Mouse (Mus musculus) stomach, postnatal 0 days (tissue): ENCODE measurements around the gene Pcna. TPM values are rescaled to one million over a fixed set of nuclear protein-coding genes. Genes with fewer than 3 reads are reported as not detected.

Source experiments
- ATAC-seq: fragments of 200-750 bp; cut with Nextera tagmentation; 2 replicates; pipeline ENCODE4 v1.8.0; 2017; ENCODE audit not compliant: low FRiP score, low TSS enrichment
- DNase-seq: peaks from one replicate; pipeline ENCODE4 v3.0.0-alpha.2; 2016; ENCODE audit warnings: low spot score
- H3K27ac ChIP-seq: fragments of 300-500 bp; sonication (generic); replicated peaks from 2 replicates; pipeline ENCODE4 v1.5.1; 2014; ENCODE audit warnings: mild to moderate bottlenecking, control low read depth
- H3K27me3 ChIP-seq: fragments of 300-500 bp; sonication (generic); 2 replicates; pipeline ENCODE4 v1.6.1; 2014; ENCODE audit warnings: low read length; ENCODE audit not compliant: control insufficient read depth, insufficient read depth
- H3K36me3 ChIP-seq: fragments of 300-500 bp; sonication (generic); 2 replicates; pipeline ENCODE4 v1.6.1; 2014; ENCODE audit warnings: low read length, mixed read lengths; ENCODE audit not compliant: control insufficient read depth, insufficient read depth
- H3K4me1 ChIP-seq: fragments of 300-500 bp; sonication (generic); replicated peaks from 2 replicates; pipeline ENCODE4 v1.6.1; 2014; ENCODE audit warnings: antibody characterized with exemption; ENCODE audit not compliant: control insufficient read depth, insufficient read depth
- H3K4me2 ChIP-seq: fragments of 300-500 bp; sonication (generic); replicated peaks from 2 replicates; pipeline ENCODE4 v1.6.1; 2014; ENCODE audit warnings: low read depth, mild to moderate bottlenecking, control low read depth, moderate library complexity
- H3K4me3 ChIP-seq: fragments of 300-500 bp; sonication (generic); 2 replicates; pipeline ENCODE4 v1.5.1; 2014; ENCODE audit warnings: low read depth, low read length, control low read depth
- H3K9ac ChIP-seq: fragments of 300-500 bp; sonication (generic); 2 replicates; pipeline ENCODE4 v1.6.1; 2014; ENCODE audit warnings: mild to moderate bottlenecking, low read length, control low read depth, mixed read lengths
- H3K9me3 ChIP-seq: fragments of 300-500 bp; sonication (generic); 2 replicates; pipeline ENCODE4 v1.6.1; 2016; ENCODE audit warnings: low read length; ENCODE audit not compliant: control insufficient read depth
- CTCF ChIP-seq: IDR thresholded peaks from 2 replicates; pipeline ENCODE4 v1.5.1; 2016; ENCODE audit warnings: antibody characterized with exemption, low read depth, mild to moderate bottlenecking, moderate library complexity
- EP300 ChIP-seq: optimal IDR thresholded peaks from 2 replicates; pipeline ENCODE3; 2016; ENCODE audit warnings: antibody characterized with exemption
- WGBS: fragments of 180-500 bp; shearing (Covaris S2); extraction: QIAGEN DNeasy Blood & Tissue Kit; methylation state at CpG from one replicate; pipeline ENCODE4 v1.1.7; 2014; 5-methylcytosine and 5-hydroxymethylcytosine counted together
- polyA plus RNA-seq: library from polyadenylated mRNA; unstranded; fragments of >200 nt; fragmentation: Nextera tagmentation; extraction: Ambion mirVana; gene quantifications from 2 replicates; pipeline ENCODE4 v1.2.1, GENCODE M21; 2015

Gene Pcna
- polyA plus RNA-seq, 1 experiment from 2014 or later: 108 TPM

GRCm38 (mm10) chr2:132210806-132211312 is 42.3 kb downstream of the Pcna start:
- H3K9ac ChIP-seq: no peak overlapping the region
- H3K4me2 ChIP-seq: no peak overlapping the region
- no peaks in the 10 kb centered on the region for H3K9me3 ChIP-seq
- no peak overlapping the region for H3K4me3 ChIP-seq
- H3K27me3 ChIP-seq: no peaks in the 10 kb centered on the region
- DNase-seq (no peak), ATAC-seq (no peak)
- TF ChIP-seq EP300: no peak
- TF ChIP-seq CTCF: no peak
- no peak overlapping the region for H3K27ac ChIP-seq
- no peaks in the 10 kb centered on the region for H3K36me3 ChIP-seq
- no peaks in the 10 kb centered on the region for H3K4me1 ChIP-seq
- WGBS: 73% methylated on average over 9 of the region's 9 CpGs

GRCm38 (mm10) chr2:132208246-132208881 is 44.8 kb downstream of the Pcna start:
- H3K4me3 ChIP-seq: no peak overlapping the region
- H3K27me3 ChIP-seq: no peaks in the 10 kb centered on the region
- DNase-seq (peak; percentile 59), ATAC-seq (0 out of 2 replicates have a peak, but pooled peaks have one; percentile 28)
- H3K9me3 ChIP-seq: no peaks in the 10 kb centered on the region
- H3K4me1 ChIP-seq: no peaks in the 10 kb centered on the region
- no peak overlapping the region for H3K9ac ChIP-seq
- 62% methylated on average over 8 of the region's 8 CpGs for WGBS
- TF ChIP-seq CTCF: no peak
- TF ChIP-seq EP300: no peak
- no peak overlapping the region for H3K4me2 ChIP-seq
- no peak overlapping the region for H3K27ac ChIP-seq
- no peaks in the 10 kb centered on the region for H3K36me3 ChIP-seq

GRCm38 (mm10) chr2:132206316-132206881 is 46.7 kb downstream of the Pcna start:
- Histone ChIP-seq H3K9me3 (no peaks in the 10 kb centered on the region), H3K27me3 (no peaks in the 10 kb centered on the region), H3K4me2 (no peak overlapping the region), H3K4me1 (no peaks in the 10 kb centered on the region), H3K9ac (no peak overlapping the region), H3K36me3 (no peaks in the 10 kb centered on the region), H3K27ac (no peak overlapping the region), H3K4me3 (no peak overlapping the region)
- peak; percentile 46 for DNase-seq
- peak; percentile 91 for ATAC-seq
- WGBS: 77% methylated on average over 16 of the region's 16 CpGs
- TF ChIP-seq CTCF (no peak), EP300 (no peak)

- 79% methylated on average over 4 of the region's 4 CpGs for WGBS
- no peak overlapping the region for H3K27ac ChIP-seq
- H3K27me3 ChIP-seq: no peaks in the 10 kb centered on the region
- no peak overlapping the region for H3K4me3 ChIP-seq
- no peak for DNase-seq
- H3K4me1 ChIP-seq: no peaks in the 10 kb centered on the region
- H3K4me2 ChIP-seq: no peak overlapping the region
- H3K36me3 ChIP-seq: no peaks in the 10 kb centered on the region
- no peaks in the 10 kb centered on the region for H3K9me3 ChIP-seq
- H3K9ac ChIP-seq: no peak overlapping the region
- TF ChIP-seq EP300: no peak
- TF ChIP-seq CTCF: no peak
- no peak for ATAC-seq
These were observed 47.6 kb downstream of the Pcna start for GRCm38 (mm10) chr2:132205549-132205948.

GRCm38 (mm10) chr2:132203773-132204172 is 49.3 kb downstream of the Pcna start:
- Histone ChIP-seq H3K4me3 (no peak overlapping the region), H3K4me2 (no peak overlapping the region), H3K27me3 (no peaks in the 10 kb centered on the region), H3K9me3 (no peaks in the 10 kb centered on the region), H3K36me3 (no peaks in the 10 kb centered on the region), H3K9ac (no peak overlapping the region), H3K4me1 (no peaks in the 10 kb centered on the region), H3K27ac (no peak overlapping the region)
- DNase-seq (peak; percentile 39), ATAC-seq (no peak)
- WGBS: 73% methylated on average over 3 of the region's 3 CpGs
- TF ChIP-seq EP300 (no peak), CTCF (no peak)

- no peaks in the 10 kb centered on the region for H3K36me3 ChIP-seq
These were observed 49.9 kb downstream of the Pcna start for GRCm38 (mm10) chr2:132203186-132203585.

More at GRCm38 (mm10) chr2:132203186-132203585, 49.9 kb downstream of the Pcna start:
- Histone ChIP-seq H3K9ac (no peak overlapping the region), H3K4me1 (no peaks in the 10 kb centered on the region), H3K27ac (no peak overlapping the region), H3K4me2 (no peak overlapping the region), H3K27me3 (no peaks in the 10 kb centered on the region), H3K9me3 (no peaks in the 10 kb centered on the region), H3K4me3 (no peak overlapping the region)
- WGBS: 39% methylated on average over 3 of the region's 3 CpGs
- ATAC-seq (peak; percentile 62; the same call in 1 of the 2 replicates), DNase-seq (no peak)
- TF ChIP-seq EP300 (no peak), CTCF (no peak)

Other genes with a start within 250 kb of the Pcna start
- 4.6 and 4.8 TPM in 2 replicates for gene Rassf2, start 223.1 kb downstream of the Pcna start, polyA plus RNA-seq
- gene Slc23a2, start 108.2 kb downstream of the Pcna start, polyA plus RNA-seq: 5.4 and 5.6 TPM in 2 replicates
- 28.6 and 29.4 TPM in 2 replicates for gene Tmem230, start 5.5 kb downstream of the Pcna start, polyA plus RNA-seq
- 12.6 and 13.1 TPM in 2 replicates for gene Cds2, start 9.8 kb upstream of the Pcna start, polyA plus RNA-seq
- gene Prokr2, start 132.1 kb upstream of the Pcna start, polyA plus RNA-seq: 0.07 TPM in 1 of 2 replicates, not detected in the other